ENCODE assay signal across 29 mouse cellular contexts in the genomic region with DNA sequence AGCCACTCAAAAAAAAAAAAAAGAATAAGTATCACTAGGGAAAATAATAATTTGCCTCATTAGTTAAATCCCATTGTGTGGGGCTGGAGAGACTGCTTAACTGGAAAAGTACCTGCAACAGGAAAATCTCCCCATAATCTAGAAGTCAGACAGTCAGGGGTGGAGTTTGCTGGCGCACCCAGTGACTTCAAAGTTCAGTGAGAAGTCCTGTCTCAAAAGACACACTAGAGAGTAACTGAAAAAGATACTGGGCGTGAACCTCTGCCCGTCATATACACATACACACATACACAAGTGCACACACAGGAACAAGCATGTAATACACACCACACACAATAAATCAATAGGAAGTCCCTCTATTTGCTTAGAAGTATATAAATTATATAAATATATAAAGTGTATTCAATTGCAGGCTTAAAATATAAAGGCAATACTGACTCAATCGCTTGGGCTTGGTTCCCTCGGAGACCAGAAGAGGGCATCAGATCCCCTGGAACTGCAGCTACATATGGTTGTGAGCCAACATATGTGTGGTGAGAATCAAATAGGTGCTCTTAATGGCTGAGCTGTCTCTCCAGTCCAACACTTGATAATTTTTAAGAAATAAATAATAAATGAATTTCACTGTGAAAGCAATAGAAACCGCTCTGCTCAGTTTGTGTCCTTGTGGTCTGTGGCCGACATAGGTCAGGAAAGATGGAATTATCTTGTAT.
DNase-seq lines count a peak whose midpoint lies in the region; ATAC-seq and TF ChIP-seq lines count a peak whose summit lies in the region.
"Had no signal": no experiment of that assay in that cellular context is flagged by ENCODE, and none has a peak within 500 bp of the region (broad histone marks: within the 10 kb centered on the region; RNA-seq: fewer than 3 reads in every experiment).

No protein-coding gene starts in this region.

- WGBS in liver, adult 2 months = 84% methylated on average over 7 of the region's 7 CpGs
- 75% methylated on average over 7 of the region's 7 CpGs for WGBS in liver, embryonic 12.5 days (ENCODE audit: insufficient replicate concordance)
- 77% methylated on average over 7 of the region's 7 CpGs for whole genome bisulfite sequencing in intestine, embryonic 16.5 days

- H3K9ac ChIP-seq in liver, adult 2 months (ENCODE audit: low read depth, low read length) = no peak overlapping the region
- no peak overlapping the region for H3K9ac ChIP-seq in liver, embryonic 12.5 days
- no peak overlapping the region for H3K9ac ChIP-seq in intestine, embryonic 16.5 days (ENCODE audit: low read depth, low read length)
- H3K9ac ChIP-seq: forebrain, embryonic 15.5 days; heart, embryonic 13.5 days; hindbrain, embryonic 14.5 days; limb, embryonic 12.5 days; liver, postnatal 0 days had no signal

- TF ChIP-seq CTCF in liver, adult 2 months (IDR thresholded peaks at IDR 0.05; ENCODE audit: low read depth, low read length) = peak; percentile 13; the same call in 1 of the 2 replicates

- DNase-seq in liver, adult 2 months (ENCODE audit: extremely low read depth, low read depth, low spot score) = peak; percentile 31
- peak; percentile 31 to 39 for DNase-seq in kidney, postnatal 36 days
- DNase-seq in urinary bladder, postnatal 14 days (ENCODE audit: low spot score) = no peak
- DNase-seq in thymus, postnatal 36 days = no peak
- DNase-seq: adrenal gland, postnatal 14 days; B cell, adult 2 months; cerebellum, adult 11 months; cerebellum, adult 9-10 months; cerebellum, postnatal 36 days; gastrocnemius, postnatal 36 days; heart, adult 18-20 months; heart, postnatal 10 days; layer of hippocampus, adult 9-11 months; liver, postnatal 0 days; lung, postnatal 36 days; right cerebral cortex, postnatal 25 days; spleen, adult 18-20 months had no signal

- peaks cover 9% of the 10 kb centered on the region for H3K4me1 ChIP-seq in liver, adult 2 months (ENCODE audit: control insufficient read depth, insufficient read depth, low read length)
- H3K4me1 ChIP-seq in liver, embryonic 12.5 days = no peaks in the 10 kb centered on the region
- H3K4me1 ChIP-seq in intestine, embryonic 16.5 days (ENCODE audit: control insufficient read depth, insufficient read depth, low read length) = no peaks in the 10 kb centered on the region; the same call in 1 of the 2 replicates
- H3K4me1 ChIP-seq: forebrain, embryonic 15.5 days; heart, embryonic 13.5 days; limb, embryonic 12.5 days had no signal

- H3K4me3 ChIP-seq in liver, adult 2 months (ENCODE audit: insufficient read depth, low read depth, low read length) = no peak overlapping the region
- no peak overlapping the region for H3K4me3 ChIP-seq in liver, embryonic 12.5 days
- no peak overlapping the region for H3K4me3 ChIP-seq in intestine, embryonic 16.5 days (ENCODE audit: low read length)
- H3K4me3 ChIP-seq: forebrain, embryonic 15.5 days; heart, embryonic 13.5 days; limb, embryonic 12.5 days had no signal

- no peak for TF ChIP-seq POLR2A in liver, adult 2 months (IDR thresholded peaks at IDR 0.05; ENCODE audit: extremely low read depth, insufficient read depth, low read length)

- peak overlapping the region; percentile 76 for H3K27ac ChIP-seq in liver, adult 2 months (replicated peaks; ENCODE audit: insufficient read depth, low read depth, low read length)
- no peak overlapping the region for H3K27ac ChIP-seq in liver, embryonic 12.5 days
- H3K27ac ChIP-seq in intestine, embryonic 16.5 days (ENCODE audit: low read length) = peak overlapping the region; percentile 83
- H3K27ac ChIP-seq: forebrain, embryonic 15.5 days; heart, embryonic 13.5 days; hindbrain, embryonic 14.5 days; limb, embryonic 12.5 days had no signal

- H3K36me3 ChIP-seq in liver, adult 2 months (ENCODE audit: control insufficient read depth, insufficient read depth, low read length) = no peaks in the 10 kb centered on the region
- no peaks in the 10 kb centered on the region for H3K36me3 ChIP-seq in liver, embryonic 12.5 days
- no peaks in the 10 kb centered on the region for H3K36me3 ChIP-seq in intestine, embryonic 16.5 days (ENCODE audit: control insufficient read depth, insufficient read depth, low read length)
- H3K36me3 ChIP-seq: forebrain, embryonic 15.5 days; G1E; heart, embryonic 13.5 days; limb, embryonic 12.5 days had no signal

- ATAC-seq in liver, embryonic 12.5 days = no peak
- peak; percentile 81 for ATAC-seq in intestine, embryonic 16.5 days
- no peak for ATAC-seq in CD4-positive, CD25-positive, alpha-beta regulatory T cell, adult 4 months
- ATAC-seq: forebrain, embryonic 15.5 days; liver, postnatal 0 days; midbrain, embryonic 16.5 days had no signal

- H3K27me3 ChIP-seq in liver, adult 2 months (ENCODE audit: control insufficient read depth, insufficient read depth, low read length) = no peaks in the 10 kb centered on the region
- H3K27me3 ChIP-seq in liver, embryonic 12.5 days (replicated peaks) = no peaks in the 10 kb centered on the region
- H3K27me3 ChIP-seq in intestine, embryonic 16.5 days (replicated peaks; ENCODE audit: control insufficient read depth, insufficient read depth, low read length) = no peaks in the 10 kb centered on the region
- H3K27me3 ChIP-seq: CH12.LX; forebrain, embryonic 15.5 days; heart, embryonic 13.5 days; limb, embryonic 12.5 days had no signal

- H3K9me3 ChIP-seq in liver, embryonic 12.5 days (replicated peaks) = no peaks in the 10 kb centered on the region
- H3K9me3 ChIP-seq in intestine, embryonic 16.5 days (ENCODE audit: control insufficient read depth, low read length) = no peaks in the 10 kb centered on the region
- H3K9me3 ChIP-seq: forebrain, embryonic 15.5 days; heart, embryonic 13.5 days; limb, embryonic 12.5 days had no signal

- no peak overlapping the region for H3K4me2 ChIP-seq in liver, embryonic 12.5 days
- H3K4me2 ChIP-seq in intestine, embryonic 16.5 days (ENCODE audit: low read depth, low read length) = no peak overlapping the region; the same call in 1 of the 2 replicates
- H3K4me2 ChIP-seq: forebrain, embryonic 15.5 days; heart, embryonic 13.5 days; hindbrain, embryonic 14.5 days; limb, embryonic 12.5 days; liver, embryonic 11.5 days; midbrain, embryonic 11.5 days had no signal

- H3K79me2 ChIP-seq in liver, adult 2 months (ENCODE audit: control insufficient read depth, insufficient read depth, low read length) = no peaks in the 10 kb centered on the region

Comparison
In these comparisons a context has a peak if more than half of its experiments do, and no peak if none do; other contexts are left out.
1. DNase-seq: peak in liver, adult 2 months (single experiment) and kidney, postnatal 36 days (2 of 2); none in urinary bladder, postnatal 14 days (single experiment) and thymus, postnatal 36 days (0 of 2).